Mouse (Mus musculus): ENCODE measurements at regions not wholly inside any gene's neighbourhood (a gene's known extent, or its start where the extent isn't known, plus 50 kb on each side); places are given as distances from the start of the nearest gene placed in this dataset.
"Not testable (repeated sequence)": the region's sequence is repeated elsewhere in the genome, so short reads cannot be mapped to it uniquely, and the experiment has no call there.

DNA sequence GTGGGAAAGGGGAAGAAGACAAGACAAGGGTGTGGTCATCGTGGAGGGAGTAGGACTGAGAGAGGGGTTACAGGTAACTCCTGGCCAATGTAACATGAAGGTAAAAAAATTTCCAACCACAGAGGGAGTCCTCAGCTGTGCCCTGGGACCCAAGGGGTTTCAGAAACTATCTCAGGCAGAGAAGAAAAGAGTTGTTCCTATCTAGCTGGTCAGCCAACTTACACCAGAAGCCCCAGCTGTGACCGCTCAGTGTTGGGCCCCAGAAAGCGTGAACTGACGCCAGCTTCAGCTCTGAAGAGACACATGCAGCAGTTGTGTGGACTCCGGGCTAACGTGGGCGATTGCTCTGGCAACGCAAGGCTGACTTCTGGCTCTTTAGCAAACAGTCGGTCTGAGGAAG, 52.2 kb downstream of the Rhob start:
- peak in 1 of 2 experiments; percentile 33 for DNase-seq (ENCODE audit: low spot score in 2 of 2)

- DNase-seq (ENCODE audit: low spot score in 2 of 2), result no peak
Observed at GRCm38 (mm10) chr12:8447025-8447424, 52.8 kb downstream of the Rhob start.

GRCm38 (mm10) chr12:8444975-8445853, 54.6 kb downstream of the Rhob start:
- peak; percentile 42 to 69 for DNase-seq (ENCODE audit: low spot score in 2 of 2)

- no peak for DNase-seq (ENCODE audit: low spot score in 2 of 2)
Observed at GRCm38 (mm10) chr12:8443917-8444453, 55.8 kb downstream of the Rhob start.

- DNase-seq (ENCODE audit: low spot score in 2 of 2), result no peak
Observed at GRCm38 (mm10) chr12:8443253-8443661, 56.6 kb downstream of the Rhob start.

- DNase-seq (ENCODE audit: low spot score in 2 of 2), result no peak
Observed at GRCm38 (mm10) chr12:8441275-8441674, 58.5 kb downstream of the Rhob start.

DNA sequence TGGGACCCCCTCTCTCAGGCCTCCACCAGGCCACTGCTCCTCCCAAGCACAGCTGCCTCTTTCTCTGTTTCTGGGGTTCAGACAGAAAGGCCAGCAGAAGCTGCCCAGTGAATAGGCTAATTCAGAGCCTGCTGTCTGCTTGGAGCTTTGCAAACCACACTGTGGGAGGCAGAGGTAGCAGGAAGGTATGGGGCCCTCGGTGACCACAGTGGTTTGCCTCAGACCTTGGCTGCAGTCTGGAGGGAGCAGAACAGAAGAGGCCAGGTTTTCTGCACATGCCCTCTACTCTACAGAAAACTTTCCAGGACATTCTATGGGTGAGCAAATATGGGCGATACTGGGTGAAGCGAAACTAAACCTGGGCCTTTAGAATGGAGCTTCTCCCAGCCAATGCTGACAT, 59.4 kb downstream of the Rhob start:
- DNase-seq (ENCODE audit: low spot score in 2 of 2), result no peak

GRCm38 (mm10) chr12:8439957-8440356, 59.9 kb downstream of the Rhob start:
- DNase-seq (ENCODE audit: low spot score in 2 of 2), result no peak

- DNase-seq (ENCODE audit: low spot score in 2 of 2), result no peak
Observed at GRCm38 (mm10) chr12:8439486-8439885, 60.3 kb downstream of the Rhob start.

GRCm38 (mm10) chr12:8438638-8439037, 61.2 kb downstream of the Rhob start:
- DNase-seq (ENCODE audit: low spot score in 2 of 2), result peak in 1 of 2 experiments; percentile 37

GRCm38 (mm10) chr12:8436976-8437580, 62.7 kb downstream of the Rhob start:
- no peak for DNase-seq (ENCODE audit: low spot score in 2 of 2)

DNA sequence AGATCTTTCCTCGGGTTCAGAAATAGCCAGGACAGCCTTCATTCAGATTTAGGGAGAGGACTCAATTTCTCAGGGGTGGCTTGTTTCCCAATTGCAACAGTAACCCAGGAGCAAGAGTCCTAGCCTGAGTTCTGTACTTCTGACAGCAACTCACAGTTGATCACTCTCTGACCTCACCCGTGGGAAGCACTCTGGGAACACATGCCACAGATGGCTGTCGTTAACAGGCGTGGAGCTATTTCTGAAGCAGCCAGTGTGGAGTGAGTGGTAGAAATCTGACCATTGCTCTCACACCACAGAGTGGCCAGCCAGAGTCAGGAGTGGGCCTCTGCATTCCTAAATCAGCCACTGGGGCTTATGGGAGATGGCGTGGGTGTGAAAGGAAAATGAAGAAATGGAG, 63.3 kb downstream of the Rhob start:
- DNase-seq (ENCODE audit: low spot score in 2 of 2), result no peak

DNA sequence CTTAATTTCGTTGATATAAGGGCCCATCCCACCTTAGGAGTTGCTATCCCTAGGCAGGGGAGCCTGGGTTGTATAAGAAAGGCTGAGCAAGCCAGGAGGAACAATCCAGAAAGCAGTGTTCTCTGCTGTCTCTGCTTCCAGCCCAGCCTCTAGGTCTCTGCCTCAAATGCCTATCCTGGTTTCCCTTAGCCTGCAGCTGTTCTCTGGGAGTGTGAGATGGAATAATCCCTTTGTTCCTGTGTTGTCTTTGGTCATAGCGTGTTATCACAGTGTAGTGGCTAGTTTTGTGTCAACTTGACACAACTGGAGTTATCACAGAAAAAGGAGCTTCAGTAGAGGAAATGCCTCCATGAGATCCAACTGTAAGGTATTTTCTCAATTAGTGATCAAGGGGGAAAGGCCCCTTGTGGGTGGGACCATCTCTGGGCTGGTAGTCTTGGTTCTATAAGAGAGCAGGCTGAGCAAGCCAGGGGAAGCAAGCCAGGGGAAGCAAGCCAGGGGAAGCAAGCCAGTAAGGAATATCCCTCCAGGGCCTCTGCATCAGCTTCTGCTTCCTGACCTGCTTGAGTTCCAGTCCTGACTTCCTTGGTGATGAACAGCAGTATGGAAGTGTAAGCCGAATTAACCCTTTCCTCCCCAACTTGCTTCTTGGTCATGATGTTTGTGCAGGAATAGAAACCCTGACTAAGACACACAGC, 64.0 kb downstream of the Rhob start:
- DNase-seq (ENCODE audit: low spot score in 2 of 2), result not testable (repeated sequence)

- no peak for DNase-seq (ENCODE audit: low spot score in 2 of 2)
Observed at GRCm38 (mm10) chr12:8428228-8428990, 71.4 kb downstream of the Rhob start.

GRCm38 (mm10) chr12:8424515-8424914, 75.3 kb downstream of the Rhob start:
- DNase-seq (ENCODE audit: low spot score in 2 of 2), result no peak

- DNase-seq (ENCODE audit: low spot score in 2 of 2), result no peak
Observed at GRCm38 (mm10) chr12:8422676-8423075, 77.1 kb downstream of the Rhob start.

GRCm38 (mm10) chr12:8421271-8421567, 78.6 kb downstream of the Rhob start:
- no peak for DNase-seq (ENCODE audit: low spot score in 2 of 2)

GRCm38 (mm10) chr12:8420511-8421270, 79.1 kb downstream of the Rhob start:
- DNase-seq (ENCODE audit: low spot score in 2 of 2), result no peak

- DNase-seq (ENCODE audit: low spot score in 2 of 2), result no peak
Observed at GRCm38 (mm10) chr12:8418890-8419289, 80.9 kb downstream of the Rhob start.

DNA sequence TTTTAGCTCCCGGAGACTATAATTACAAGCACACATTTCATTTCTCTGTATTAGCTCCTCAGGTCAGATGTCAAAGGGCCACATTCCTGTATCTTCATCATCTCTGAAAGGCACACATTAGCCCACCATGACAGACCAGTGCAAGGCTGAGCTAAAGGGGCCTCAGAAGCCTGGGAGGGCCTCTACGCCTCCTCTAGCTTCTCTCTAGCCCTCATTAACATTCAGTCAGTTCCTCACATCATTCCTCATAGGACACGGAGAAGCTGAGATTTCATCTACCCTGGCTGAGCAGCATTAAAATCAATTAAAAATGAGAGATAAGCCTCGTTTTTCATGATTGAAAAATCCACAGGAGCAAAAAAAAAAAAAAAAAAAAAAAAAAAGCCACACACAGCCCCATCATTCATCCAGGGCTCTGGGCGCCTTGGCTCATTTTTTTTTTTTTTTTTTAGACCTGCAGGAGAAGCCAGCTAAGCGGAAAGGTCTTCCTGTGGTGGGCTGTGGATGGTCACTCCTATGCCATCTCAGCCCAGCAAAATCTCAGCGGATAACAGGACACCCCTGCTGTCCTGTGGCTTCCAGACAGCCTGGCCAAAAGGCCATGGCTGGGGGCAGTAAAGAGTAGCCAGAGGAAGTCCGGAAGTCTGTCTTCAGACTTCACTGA, 82.5 kb downstream of the Rhob start:
- DNase-seq (ENCODE audit: low spot score in 2 of 2), result no peak

All from gastrocnemius, postnatal 4 days (tissue).